Mouse (Mus musculus) left cerebral cortex, adult 8-10 months (tissue): ENCODE measurements around the gene G6pc3. TPM values are rescaled to one million over a fixed set of nuclear protein-coding genes. Genes with fewer than 3 reads are reported as not detected.

ENCODE experiments used
- DNase-seq, 2 experiments: peaks; one replicate each; pipeline ENCODE4 v3.0.0; 2022; ENCODE audit warnings: low spot score in 2 of 2
- total RNA-seq, 4 experiments: library from RNA; stranded (reverse); gene quantifications; 2 replicates each; pipeline ENCODE4 v1.2.4; 2022

The G6pc3 gene
- total RNA-seq, 4 experiments from 2014 or later = 65.4 to 78.4 (median 75.2) TPM

- no peak for DNase-seq
Measured at GRCm38 (mm10) chr11:102217876-102218430, 28.5 kb downstream of the G6pc3 start.

- DNase-seq = peak; percentile 88 to 97
Measured at GRCm38 (mm10) chr11:102218783-102219182, 29.4 kb downstream of the G6pc3 start.

DNA sequence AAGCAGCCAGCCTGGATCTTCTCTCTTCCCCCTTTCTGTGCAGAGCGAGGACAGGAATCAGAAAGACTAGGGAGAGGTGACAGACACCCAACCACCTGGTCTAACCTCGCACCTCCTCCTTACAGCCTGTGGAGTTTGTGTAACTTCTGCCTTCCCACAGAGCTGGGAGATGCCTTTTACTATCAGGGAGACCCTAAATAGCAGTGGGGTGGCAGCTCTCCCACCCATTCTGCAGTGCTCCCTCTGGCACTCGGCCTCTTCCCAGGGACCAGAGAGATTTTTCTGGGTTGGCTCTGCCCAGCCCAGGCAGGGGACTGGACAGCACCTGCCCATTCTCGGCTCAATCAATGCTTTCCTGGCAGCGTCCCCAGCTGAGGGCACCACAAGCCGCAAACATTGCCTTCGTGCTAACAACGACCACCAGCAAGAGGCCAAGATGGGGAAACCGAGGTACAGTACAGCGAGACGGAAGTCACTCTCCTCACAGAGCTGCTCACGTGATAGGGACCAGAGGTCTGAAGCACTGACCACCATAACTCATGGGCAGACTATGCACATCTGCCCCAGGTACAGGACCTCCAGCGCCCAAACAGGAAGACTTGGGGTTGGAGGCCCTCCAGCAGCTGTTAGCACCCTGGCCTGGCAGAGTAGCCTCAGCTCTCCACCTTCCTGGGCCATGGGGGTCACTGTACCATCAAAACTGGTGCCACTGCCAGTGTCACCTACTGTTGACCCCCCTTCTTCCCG lies 30.0 kb downstream of the G6pc3 start:
- DNase-seq = peak in 1 of 2 experiments; percentile 79

DNA sequence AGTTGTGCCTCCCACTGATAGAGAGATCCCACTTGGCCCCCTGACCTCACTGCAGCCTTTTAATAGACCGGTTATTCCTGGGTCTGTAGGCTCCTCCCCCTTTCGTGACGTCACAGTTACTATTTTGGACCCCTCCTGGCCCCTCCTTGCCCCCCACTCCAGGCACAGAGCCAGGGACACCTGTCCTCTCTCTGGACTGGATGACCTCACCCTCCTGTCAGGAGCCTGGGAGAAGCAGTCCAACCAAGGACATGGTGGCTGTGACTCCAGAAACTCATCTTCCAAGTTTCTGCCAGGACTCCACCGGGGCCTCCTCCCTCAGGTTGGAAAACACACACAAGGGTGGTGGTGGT lies 30.6 kb downstream of the G6pc3 start:
- peak in 1 of 2 experiments; percentile 6 for DNase-seq

DNA sequence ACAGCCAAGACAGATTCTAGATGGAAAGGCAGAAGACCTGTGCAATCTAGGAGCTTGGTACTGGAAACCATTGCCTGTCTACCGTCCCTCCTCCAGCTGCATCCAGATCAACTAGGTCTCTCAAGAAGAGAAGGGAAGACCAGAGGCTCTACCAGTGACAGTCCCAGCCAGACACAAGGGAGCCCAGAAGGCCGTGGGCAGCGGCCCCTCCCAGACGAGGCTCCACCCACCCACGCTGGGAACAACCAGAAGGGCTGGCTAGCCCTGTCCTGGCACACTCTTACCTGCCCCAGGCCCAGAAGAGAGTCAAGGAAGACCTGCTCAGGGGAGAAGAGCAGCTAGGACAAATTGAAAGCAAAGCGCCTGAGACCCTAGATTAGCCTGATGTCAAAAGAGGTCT lies 31.0 kb downstream of the G6pc3 start:
- DNase-seq = no peak

DNA sequence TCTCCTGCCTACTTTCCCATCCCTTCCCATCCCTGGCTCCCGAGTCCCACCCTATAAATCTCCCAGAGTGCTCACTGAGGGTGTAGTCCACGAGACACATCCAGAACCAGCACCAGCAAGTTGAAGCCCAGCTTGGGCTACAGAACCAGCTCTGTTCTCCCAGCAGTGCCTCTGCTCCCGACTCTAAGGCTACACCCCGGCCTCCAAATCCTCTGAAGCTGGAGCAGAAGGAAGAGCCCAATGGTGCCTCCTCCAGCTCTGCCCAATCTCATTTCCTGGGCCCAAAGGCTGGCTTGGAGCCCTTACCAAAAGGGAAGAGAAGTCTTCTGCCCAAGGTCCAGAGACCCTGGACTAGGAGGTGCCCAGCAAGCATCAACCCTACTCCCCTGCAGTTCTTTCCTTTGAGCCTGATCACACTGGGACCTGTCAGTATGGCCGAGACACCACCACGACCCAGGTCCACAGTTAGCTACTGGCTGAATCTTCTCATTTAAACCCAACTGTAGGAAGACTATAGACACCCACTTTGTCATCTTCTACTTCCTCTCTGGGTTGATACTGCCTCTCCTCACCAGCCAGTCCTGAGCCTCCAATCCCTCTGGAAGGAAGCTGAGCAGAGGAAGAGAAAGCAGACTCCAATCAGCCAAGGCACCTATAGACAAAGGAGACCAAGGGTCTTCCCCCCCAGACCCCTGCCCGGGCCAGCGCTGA lies 32.0 kb downstream of the G6pc3 start:
- no peak for DNase-seq

DNA sequence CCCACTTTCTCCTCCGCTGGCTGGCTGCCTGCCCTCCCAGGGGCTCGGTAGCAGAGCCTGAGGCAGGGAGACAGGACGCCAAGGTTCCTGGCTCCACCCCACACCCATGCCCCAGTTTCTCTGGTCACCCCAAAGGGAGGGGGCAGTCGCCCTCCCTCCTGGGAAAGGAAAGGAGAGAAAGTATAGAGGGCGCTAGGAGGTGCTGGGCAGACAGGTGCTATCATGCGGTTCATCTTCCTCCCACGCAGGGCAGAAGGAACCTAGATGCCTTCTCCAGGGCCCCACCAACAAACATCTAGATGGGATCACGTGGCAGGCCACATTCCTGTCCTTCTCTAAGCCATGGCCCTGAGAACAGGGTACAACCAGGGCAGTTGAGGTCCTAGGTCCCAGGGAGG lies 32.5 kb downstream of the G6pc3 start:
- no peak for DNase-seq

GRCm38 (mm10) chr11:102223166-102223565 lies 33.7 kb downstream of the G6pc3 start:
- no peak for DNase-seq

DNA sequence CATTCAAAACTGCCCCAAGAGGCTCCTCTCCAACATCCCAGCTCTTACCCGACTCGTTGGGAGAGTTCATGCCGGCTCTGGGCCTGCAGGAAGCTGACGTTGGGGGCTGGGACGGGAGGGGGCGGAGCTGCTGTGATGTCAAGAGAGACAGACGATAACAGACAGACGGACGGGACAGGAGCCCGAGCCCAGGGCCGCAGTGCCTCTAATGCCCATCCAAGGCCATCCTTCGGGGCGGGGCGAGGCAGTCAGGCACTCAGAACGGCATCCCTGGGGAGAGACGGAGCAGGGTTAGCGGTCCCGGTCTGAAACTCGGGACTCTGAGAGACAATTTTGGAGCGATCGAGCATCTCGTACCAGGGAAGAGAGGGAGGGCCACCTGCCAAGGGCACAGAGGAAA lies 35.3 kb downstream of the G6pc3 start:
- DNase-seq = no peak

DNA sequence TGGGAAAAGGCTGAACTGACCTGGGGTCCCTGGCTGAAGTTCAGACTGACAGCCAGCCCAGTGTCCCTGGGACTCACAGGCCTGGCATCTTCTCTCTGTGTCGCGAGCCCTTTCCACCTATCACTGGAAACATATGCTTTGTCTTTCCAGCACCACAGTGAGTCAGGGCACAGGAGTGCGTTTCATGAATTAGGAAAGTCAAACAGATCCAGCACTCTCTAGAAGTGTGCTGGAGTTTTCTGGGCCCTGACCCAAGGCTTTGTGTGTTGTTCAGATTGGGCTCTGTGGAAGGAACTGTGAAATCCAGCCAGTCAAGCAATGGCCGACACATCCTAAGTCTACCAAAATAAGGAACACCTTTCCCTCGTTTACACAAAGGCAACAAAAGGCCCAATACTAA lies 35.8 kb downstream of the G6pc3 start:
- DNase-seq = no peak

DNA sequence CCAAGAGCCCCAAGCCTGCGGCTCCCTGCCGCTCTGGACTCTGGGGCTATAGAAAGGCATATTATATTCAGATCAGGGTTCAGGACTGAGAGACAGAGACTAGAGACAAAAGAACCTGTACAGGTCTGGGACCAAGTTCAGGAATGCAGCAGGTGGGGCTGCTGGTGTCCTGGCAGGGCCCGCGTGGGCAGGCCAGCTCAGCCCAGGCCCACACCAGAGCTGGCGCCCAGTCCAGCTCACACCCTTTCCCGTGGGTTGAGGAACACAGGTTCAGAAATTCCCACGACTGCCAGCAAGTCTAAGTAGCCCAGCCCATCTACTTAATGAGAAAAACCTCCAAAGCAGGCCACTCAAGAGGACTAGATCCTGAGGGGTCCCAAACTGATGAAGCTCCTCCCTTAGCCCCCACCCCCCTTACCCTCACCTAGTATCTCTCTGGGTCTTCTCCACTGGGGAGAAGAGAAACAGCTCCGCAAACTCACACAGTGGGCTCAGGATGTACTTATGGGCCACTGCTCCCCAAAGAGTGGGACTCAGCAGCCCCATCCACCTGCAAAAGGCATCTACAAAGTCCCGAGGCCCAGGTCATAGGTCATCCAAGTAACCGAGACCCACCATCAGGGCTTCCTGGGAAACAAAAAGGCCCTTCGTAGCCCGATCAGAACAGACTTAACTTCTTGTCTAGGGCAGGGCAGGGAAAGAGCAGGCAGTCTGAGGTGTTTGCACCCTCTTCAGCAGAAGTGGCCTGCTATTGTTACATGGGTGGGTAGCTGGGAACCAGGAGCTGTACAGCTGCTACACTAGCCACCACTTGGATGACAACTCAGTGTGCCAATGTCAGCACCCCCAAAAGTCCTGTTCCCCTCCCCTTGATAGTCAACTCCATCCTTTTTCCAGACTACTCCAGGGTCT lies 36.9 kb downstream of the G6pc3 start:
- DNase-seq = no peak

DNA sequence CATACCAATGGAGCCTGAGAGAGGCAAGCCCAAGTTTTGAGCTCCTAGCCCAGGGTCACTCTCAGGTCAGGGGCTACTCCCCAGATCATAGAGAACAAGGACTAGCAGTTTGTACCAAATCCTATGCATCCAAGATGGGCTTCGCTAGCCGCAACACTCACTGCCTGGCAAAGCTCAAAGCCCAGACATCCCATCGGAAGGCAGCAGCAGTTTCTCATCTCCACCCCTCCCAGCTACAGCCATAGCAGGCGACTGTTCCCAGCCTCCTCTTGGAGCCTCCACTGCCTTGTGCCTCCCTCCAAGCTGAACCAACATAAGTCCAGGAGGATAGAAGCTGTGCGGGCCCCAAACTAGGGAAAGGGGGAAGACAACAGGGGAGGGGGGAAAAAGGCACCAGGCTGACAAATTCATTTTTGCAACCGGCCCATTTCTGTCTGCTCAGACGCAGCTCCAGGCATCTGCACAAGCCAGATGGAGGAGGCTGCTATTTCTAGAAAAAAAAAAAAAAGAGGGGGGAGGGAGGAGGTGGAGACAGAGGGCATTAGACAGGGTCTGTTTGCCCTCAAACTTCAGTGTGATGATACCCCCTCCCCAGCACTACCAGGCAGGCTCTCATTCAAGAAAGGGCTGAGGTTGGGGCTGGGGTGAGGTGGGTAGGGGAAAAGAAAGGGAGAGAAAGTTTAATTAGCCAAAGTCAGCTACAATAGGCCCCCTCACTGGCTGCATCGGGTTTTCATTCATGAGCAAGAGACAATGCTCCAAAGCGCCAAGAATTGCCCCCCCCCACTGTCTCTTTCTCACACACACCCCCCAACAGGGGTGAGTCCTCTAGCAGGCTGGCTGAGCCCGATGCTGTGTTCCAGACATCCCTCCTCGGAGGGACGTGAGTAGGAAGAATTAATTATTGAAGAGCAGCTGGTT lies 38.1 kb downstream of the G6pc3 start:
- DNase-seq = no peak

DNA sequence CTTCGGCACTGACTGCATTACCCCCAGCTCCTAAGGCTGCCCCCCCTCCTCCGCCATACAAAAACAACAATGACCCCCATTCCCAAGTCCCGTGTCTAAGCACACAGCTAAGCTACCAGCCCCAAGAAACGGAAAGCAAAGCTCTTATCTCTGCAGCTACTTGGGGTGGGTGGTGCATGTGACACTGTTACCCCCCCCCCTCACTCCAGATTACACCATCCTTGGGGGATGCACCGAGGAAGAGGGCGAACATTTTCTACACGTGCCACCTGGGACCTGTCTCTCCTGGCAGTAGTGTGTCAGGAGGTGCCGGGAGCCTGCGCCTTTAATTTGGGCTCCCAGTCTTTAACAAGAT lies 38.7 kb downstream of the G6pc3 start:
- DNase-seq = no peak

- no peak for DNase-seq
Measured at GRCm38 (mm10) chr11:102228646-102229268, 39.3 kb downstream of the G6pc3 start.

- no peak for DNase-seq
Measured at GRCm38 (mm10) chr11:102229331-102229953, 40.0 kb downstream of the G6pc3 start.

GRCm38 (mm10) chr11:102230006-102230741 lies 40.8 kb downstream of the G6pc3 start, which contains the start of gene Hdac5:
TSS of gene Hdac5 (minus strand) at chr11:102230166.
- DNase-seq = peak; percentile 94 to 97

DNA sequence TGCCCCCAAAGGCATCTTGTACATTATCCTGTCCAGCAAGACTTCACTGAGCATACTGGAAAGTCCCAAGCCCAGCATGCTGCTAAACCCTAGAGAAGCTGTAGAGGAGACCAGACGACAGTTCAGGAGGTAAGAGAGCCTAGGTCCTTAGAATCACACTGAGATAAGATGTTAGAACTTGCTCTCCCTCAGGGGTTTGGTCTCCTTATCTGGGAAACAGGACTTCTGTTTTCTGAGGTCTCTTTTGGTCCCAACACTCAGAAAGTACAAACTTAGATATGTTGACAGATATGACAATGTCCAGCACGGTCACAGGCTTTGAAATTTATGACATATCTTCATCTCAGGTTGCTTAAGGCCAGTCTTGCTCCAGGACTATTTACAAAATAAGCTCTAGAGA lies 46.6 kb downstream of the G6pc3 start:
- no peak for DNase-seq

DNA sequence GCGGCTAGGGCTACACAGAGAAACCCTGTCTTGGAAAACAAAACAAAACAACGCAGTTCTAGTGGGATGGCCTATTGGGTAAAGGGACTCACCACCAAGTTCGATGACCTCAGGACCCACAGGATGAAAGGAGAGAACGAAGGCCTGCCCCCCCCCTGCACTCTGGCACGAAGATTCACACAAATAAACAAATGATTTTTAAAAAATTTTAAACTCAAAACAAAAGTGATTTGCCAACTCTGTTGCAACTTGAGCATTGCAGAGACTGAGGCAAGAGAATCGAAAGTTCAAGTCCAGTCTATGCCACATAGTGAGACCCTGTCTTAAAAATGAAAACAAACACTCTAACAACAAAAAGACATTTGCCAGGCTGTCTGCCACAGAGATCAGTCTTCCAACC lies 51.2 kb downstream of the G6pc3 start:
- DNase-seq = no peak

DNA sequence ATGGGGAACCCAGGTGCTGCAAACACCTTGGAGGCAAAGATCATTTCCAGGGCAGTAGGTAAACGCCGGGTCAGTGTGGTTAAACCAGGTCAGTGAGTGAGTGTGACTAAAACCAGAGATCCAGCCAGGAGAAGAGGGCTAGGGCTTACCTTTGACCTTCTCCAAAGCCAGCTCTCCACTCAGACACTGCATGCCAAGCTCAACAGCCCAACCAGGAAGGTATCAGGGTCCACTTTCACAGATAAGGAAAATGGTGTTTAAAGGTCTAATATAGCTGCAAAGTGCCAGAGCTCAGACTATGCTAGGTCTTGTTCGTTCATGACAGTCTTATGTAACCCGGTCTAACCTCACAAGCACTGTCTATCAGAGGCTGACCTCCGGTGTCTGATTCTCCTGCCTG lies 51.8 kb downstream of the G6pc3 start:
- DNase-seq = no peak
